Mouse (Mus musculus) liver, embryonic 14.5 days (tissue): ENCODE results near the gene Mdm2.

Experiments
- CTCF ChIP-seq: IDR thresholded peaks from 2 replicates; pipeline ENCODE4 v1.5.1; 2016; ENCODE audit warnings: antibody characterized with exemption, low read depth, control low read depth
- EP300 ChIP-seq: IDR thresholded peaks from 2 replicates; pipeline ENCODE4 v1.6.1; 2016; ENCODE audit warnings: antibody characterized with exemption, low read depth

GRCm38 (mm10) chr10:117682858-117683733 is 27.5 kb downstream of the Mdm2 start:
- no peak for TF ChIP-seq CTCF
- TF ChIP-seq EP300: no peak
